Mouse (Mus musculus) kidney, adult 11 months (tissue): ENCODE results near the gene Lrrc3b.

Experiments used
- DNase-seq: peaks from one replicate; pipeline ENCODE4 v3.0.0; 2022

The Lrrc3b gene

DNA sequence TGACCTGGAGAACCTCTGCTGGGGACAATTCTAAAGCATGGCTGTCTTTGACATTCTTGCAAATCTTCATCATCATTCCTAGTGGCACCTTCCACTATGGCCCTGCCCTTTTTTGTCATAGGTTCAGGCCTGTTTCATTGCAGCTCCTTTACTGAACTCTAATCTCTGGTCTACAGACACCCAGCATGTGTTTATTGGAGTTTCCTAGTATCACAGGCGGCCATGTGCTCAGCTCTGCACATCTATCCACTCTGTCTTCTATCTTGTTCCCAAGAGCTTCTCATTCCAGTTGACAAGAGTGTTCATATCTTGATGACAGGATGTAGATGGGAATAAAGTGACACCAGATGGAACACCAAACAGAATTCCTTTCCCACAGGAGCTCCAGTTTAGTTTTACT, 108.6 kb downstream of the Lrrc3b start:
- no peak for DNase-seq

DNA sequence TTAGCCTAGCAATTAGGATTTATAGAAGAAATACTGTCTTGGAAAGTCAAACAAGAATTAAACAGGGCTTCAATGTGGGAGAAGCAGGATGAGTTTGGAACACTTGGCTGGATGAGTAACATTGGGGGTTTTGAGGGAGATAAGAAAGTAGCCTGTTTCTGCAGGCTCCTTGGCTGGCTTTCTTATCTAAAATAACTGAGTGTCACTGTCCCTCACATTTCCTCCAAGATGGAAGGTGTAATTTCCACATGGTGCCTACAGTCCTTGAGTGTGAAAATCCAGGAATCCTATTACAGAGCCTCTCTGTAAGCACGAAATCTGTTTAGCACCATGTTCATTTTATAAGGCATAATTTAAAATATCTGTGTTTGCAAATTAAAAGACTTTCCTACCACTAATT, 112.9 kb downstream of the Lrrc3b start:
- no peak for DNase-seq

DNA sequence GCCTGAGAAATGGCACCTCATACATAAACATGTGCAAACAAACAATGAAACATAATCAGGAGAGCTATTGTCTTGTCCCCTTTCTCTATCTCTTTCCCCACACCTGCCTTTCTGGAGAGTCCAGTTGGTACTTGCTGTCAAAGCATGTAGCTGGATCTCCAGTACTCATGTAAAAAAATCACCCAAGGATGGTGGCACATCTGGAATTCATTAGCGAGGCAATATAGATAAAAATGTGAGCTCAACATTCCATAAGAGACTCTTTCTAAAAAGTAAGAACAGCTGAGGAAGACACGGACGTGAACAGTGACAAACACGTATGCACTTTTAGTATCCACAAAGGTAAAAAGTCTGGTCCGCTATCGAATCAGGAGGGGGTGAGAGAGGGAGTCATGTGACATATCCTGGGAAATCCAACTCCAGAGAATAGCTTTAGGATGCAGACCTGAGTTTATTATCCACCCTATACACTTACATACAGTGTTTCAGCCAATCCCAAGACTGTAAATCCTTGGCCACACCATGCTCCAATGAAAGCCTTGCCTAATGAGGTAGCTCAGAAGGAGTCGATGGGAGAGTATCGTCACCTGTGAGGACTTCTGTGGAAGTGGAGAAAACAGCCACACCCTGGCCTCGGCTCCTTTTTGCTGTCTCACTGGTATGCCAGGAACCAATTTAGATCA, 116.2 kb downstream of the Lrrc3b start:
- DNase-seq, result no peak

DNA sequence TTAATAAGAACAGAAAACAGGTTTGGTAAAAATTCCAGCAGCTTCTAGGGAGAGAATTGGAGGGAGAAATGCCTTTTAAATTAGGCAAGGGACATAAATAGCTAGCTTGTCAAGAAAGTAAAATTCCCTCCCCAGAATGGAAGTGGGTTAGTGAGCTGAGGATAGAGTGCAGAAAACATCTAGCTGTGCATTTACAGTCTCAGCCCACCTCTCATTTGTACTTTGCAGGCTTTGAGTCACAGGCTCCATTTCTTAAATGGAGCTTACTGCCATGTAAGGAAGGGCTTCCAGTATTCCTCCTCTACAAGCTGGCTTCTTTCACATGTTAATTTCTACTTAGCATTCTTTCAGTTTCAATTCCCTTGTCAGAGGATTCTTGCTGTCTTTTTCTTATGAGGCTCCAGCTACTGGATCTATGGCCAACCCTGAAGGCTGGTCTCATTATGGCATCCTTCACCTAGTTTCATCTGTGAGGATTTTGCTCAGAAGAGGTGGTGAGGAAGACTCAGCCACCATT, 119.3 kb downstream of the Lrrc3b start:
- DNase-seq, result no peak

DNA sequence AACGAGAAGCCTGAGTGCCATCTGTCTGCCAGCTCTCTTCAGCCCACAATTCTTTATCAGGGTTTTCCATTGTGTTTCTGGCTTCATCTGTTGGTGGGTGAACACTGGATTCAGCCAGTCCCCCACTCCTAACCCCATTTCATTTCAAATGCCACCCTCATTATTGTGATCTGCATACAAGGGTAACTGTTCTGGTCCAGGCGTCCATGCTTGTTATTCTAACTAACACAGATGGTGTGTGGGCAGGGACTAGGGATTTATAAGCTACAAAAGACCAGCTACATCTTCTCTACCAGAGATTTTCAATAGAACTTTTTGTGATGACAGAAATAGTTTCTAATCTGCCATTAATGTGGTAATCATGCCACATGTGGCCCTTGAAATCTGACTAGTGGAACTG, 130.2 kb downstream of the Lrrc3b start:
- DNase-seq, result no peak
